Mouse (Mus musculus): ENCODE measurements around the gene Snorc. TPM values are rescaled to one million over a fixed set of nuclear protein-coding genes. Genes with fewer than 3 reads are reported as not detected.
"Not testable (repeated sequence)": the region's sequence is repeated elsewhere in the genome, so short reads cannot be mapped to it uniquely, and the experiment has no call there.

The Snorc gene
- total RNA-seq (2021) = not detected
- long read RNA-seq, experiment 1 = 0 reads
- long read RNA-seq, experiment 2 = 0 reads

- DNase-seq (ENCODE audit: low spot score in 2 of 2) = not testable (repeated sequence)
These were observed at the start of gene Snorc for GRCm38 (mm10) chr1:87469971-87470370. TSS of gene Snorc (plus strand) at chr1:87470271.

- DNase-seq (ENCODE audit: low spot score in 2 of 2) = no peak
These were observed 34.9 kb upstream of the Snorc start for GRCm38 (mm10) chr1:87435125-87435524.

- DNase-seq (ENCODE audit: low spot score in 2 of 2) = no peak
These were observed 33.5 kb upstream of the Snorc start for GRCm38 (mm10) chr1:87436583-87436982.

- no peak for DNase-seq (ENCODE audit: low spot score in 2 of 2)
These were observed 22.6 kb upstream of the Snorc start for GRCm38 (mm10) chr1:87447183-87448104.

- DNase-seq (ENCODE audit: low spot score in 2 of 2) = no peak
These were observed 20.6 kb upstream of the Snorc start for GRCm38 (mm10) chr1:87449432-87449831.

- no peak for DNase-seq (ENCODE audit: low spot score in 2 of 2)
These were observed 13.6 kb upstream of the Snorc start for GRCm38 (mm10) chr1:87456425-87456824.

GRCm38 (mm10) chr1:87458045-87458444 is 12.0 kb upstream of the Snorc start:
- no peak for DNase-seq (ENCODE audit: low spot score in 2 of 2)

GRCm38 (mm10) chr1:87459856-87460255 is 10.2 kb upstream of the Snorc start:
- DNase-seq (ENCODE audit: low spot score in 2 of 2) = not testable (repeated sequence)

- DNase-seq (ENCODE audit: low spot score in 2 of 2) = no peak
These were observed 2.6 kb upstream of the Snorc start for GRCm38 (mm10) chr1:87467469-87467868.

- DNase-seq (ENCODE audit: low spot score in 2 of 2) = no peak
These were observed 1.8 kb upstream of the Snorc start for GRCm38 (mm10) chr1:87468321-87468720.

- no peak for DNase-seq (ENCODE audit: low spot score in 2 of 2)
These were observed 1.8 kb downstream of the Snorc start for GRCm38 (mm10) chr1:87471914-87472313.

GRCm38 (mm10) chr1:87472576-87472975 is 2.5 kb downstream of the Snorc start:
- no peak for DNase-seq (ENCODE audit: low spot score in 2 of 2)

- DNase-seq (ENCODE audit: low spot score in 2 of 2) = no peak
These were observed 5.2 kb downstream of the Snorc start for GRCm38 (mm10) chr1:87475076-87475895.

GRCm38 (mm10) chr1:87482546-87482945 is 12.5 kb downstream of the Snorc start:
- DNase-seq (ENCODE audit: low spot score in 2 of 2) = no peak

- DNase-seq (ENCODE audit: low spot score in 2 of 2) = no peak
These were observed 16.3 kb downstream of the Snorc start for GRCm38 (mm10) chr1:87486386-87486785.

- DNase-seq (ENCODE audit: low spot score in 2 of 2) = no peak
These were observed 22.2 kb downstream of the Snorc start for GRCm38 (mm10) chr1:87492285-87492684.

- no peak for DNase-seq (ENCODE audit: low spot score in 2 of 2)
These were observed 23.5 kb downstream of the Snorc start for GRCm38 (mm10) chr1:87493542-87493941.

- DNase-seq (ENCODE audit: low spot score in 2 of 2) = no peak
These were observed 35.5 kb downstream of the Snorc start for GRCm38 (mm10) chr1:87505524-87505923.

GRCm38 (mm10) chr1:87507857-87508256 is 37.8 kb downstream of the Snorc start:
- no peak for DNase-seq (ENCODE audit: low spot score in 2 of 2)

GRCm38 (mm10) chr1:87508591-87509560 is 38.8 kb downstream of the Snorc start:
- no peak for DNase-seq (ENCODE audit: low spot score in 2 of 2)
